Mouse (Mus musculus) bone marrow, adult 2 months (tissue): ENCODE data around the gene Borcs5.

Experiments used
- CTCF ChIP-seq: fragments of 200-500 bp; IDR thresholded peaks from 2 replicates; pipeline ENCODE4 v1.5.1; 2011; ENCODE audit warnings: low read length, control low read depth; ENCODE audit not compliant: control insufficient read depth, insufficient read depth
- POLR2A ChIP-seq: fragments of 200-500 bp; IDR thresholded peaks from 2 replicates; pipeline ENCODE4 v1.6.1; 2011; ENCODE audit warnings: low read depth, mild to moderate bottlenecking, control low read depth, low read length, borderline replicate concordance; ENCODE audit not compliant: control insufficient read depth

GRCm38 (mm10) chr6:134698243-134698642, 58.9 kb downstream of the Borcs5 start:
- TF ChIP-seq POLR2A (no peak), CTCF (no peak)
